ENCODE assay signal across 27 mouse cellular contexts in the genomic region with DNA sequence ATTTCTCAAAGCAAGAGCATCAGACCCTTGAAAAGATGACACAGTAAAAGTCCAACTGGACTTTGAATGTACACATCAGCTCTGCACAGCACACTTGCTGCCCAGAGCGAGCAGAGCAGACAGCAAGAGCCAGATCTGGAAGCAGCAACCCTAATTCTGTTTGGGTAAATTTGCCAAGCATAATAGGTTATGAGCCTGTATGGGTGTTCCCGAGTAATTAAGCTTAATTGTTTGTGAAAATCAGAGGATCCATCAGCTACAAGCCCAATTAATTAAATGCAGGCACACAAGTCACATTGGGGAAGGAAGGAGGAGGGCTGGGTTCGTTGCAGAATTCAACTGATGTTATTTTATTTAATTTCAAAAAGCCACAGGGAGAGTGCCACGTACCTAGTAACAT.
"Had no signal": no experiment of that assay in that cellular context is flagged by ENCODE, and none has a peak within 500 bp of the region (broad histone marks: within the 10 kb centered on the region; RNA-seq: fewer than 3 reads in every experiment).

No protein-coding gene starts in this region.

- ATAC-seq: hindbrain, embryonic 16.5 days; inflammation-experienced regulatory T-cells, adult 6 months; intestine, embryonic 15.5 days; intestine, postnatal 0 days had no signal

- H3K27ac ChIP-seq: heart, adult 2 months; heart, embryonic 13.5 days; heart, embryonic 15.5 days; hindbrain, embryonic 10.5 days; hindbrain, embryonic 12.5 days; hindbrain, embryonic 14.5 days; intestine, embryonic 15.5 days; layer of hippocampus, adult 2 months; left cerebral cortex, adult 2 months; limb, embryonic 10.5 days; limb, embryonic 12.5 days; liver, embryonic 13.5 days; liver, embryonic 15.5 days had no signal

- H3K9me3 ChIP-seq: heart, embryonic 13.5 days; heart, embryonic 15.5 days; hindbrain, embryonic 10.5 days; hindbrain, embryonic 12.5 days; intestine, embryonic 15.5 days; limb, embryonic 10.5 days; liver, embryonic 13.5 days; liver, embryonic 15.5 days had no signal

- H3K27me3 ChIP-seq: heart, embryonic 13.5 days; heart, embryonic 15.5 days; hindbrain, embryonic 12.5 days; intestine, embryonic 15.5 days; liver, embryonic 13.5 days; liver, embryonic 15.5 days had no signal

- H3K9ac ChIP-seq: heart, embryonic 13.5 days; heart, embryonic 15.5 days; hindbrain, embryonic 12.5 days; hindbrain, embryonic 14.5 days; intestine, embryonic 15.5 days; limb, embryonic 12.5 days; liver, embryonic 13.5 days; liver, embryonic 15.5 days had no signal

- DNase-seq: gastrocnemius, postnatal 25 days; heart, adult 2 months; heart, postnatal 14 days; heart, postnatal 4 days; kidney, adult 18-20 months; kidney, adult 8-10 months; kidney, postnatal 10 days; kidney, postnatal 25 days; kidney, postnatal 4 days; liver; liver, embryonic 13.5 days had no signal

- H3K4me3 ChIP-seq: heart, adult 2 months; heart, embryonic 13.5 days; heart, embryonic 15.5 days; hindbrain, embryonic 10.5 days; hindbrain, embryonic 12.5 days; intestine, embryonic 15.5 days; layer of hippocampus, adult 2 months; left cerebral cortex, adult 2 months; limb, embryonic 10.5 days; limb, embryonic 12.5 days; liver, embryonic 13.5 days; liver, embryonic 15.5 days had no signal

- H3K36me3 ChIP-seq: heart, embryonic 13.5 days; heart, embryonic 15.5 days; hindbrain, embryonic 10.5 days; hindbrain, embryonic 12.5 days; intestine, embryonic 15.5 days; limb, embryonic 10.5 days; limb, embryonic 12.5 days; liver, embryonic 13.5 days; liver, embryonic 15.5 days had no signal

- H3K4me2 ChIP-seq: heart, embryonic 11.5 days; heart, embryonic 13.5 days; heart, embryonic 15.5 days; hindbrain, embryonic 12.5 days; hindbrain, embryonic 14.5 days; intestine, embryonic 15.5 days; limb, embryonic 12.5 days; liver, embryonic 11.5 days; liver, embryonic 13.5 days; liver, embryonic 15.5 days had no signal

- H3K4me1 ChIP-seq: heart, embryonic 13.5 days; heart, embryonic 15.5 days; hindbrain, embryonic 12.5 days; intestine, embryonic 15.5 days; liver, embryonic 13.5 days; liver, embryonic 15.5 days had no signal
